Mouse (Mus musculus) hindbrain, embryonic 11.5 days (tissue): Measurements from ENCODE around the gene Aco2. TPM values are rescaled to one million over a fixed set of nuclear protein-coding genes. Genes with fewer than 3 reads are reported as not detected.
"Not testable (repeated sequence)": the region's sequence is repeated elsewhere in the genome, so short reads cannot be mapped to it uniquely, and the experiment has no call there.

Experiments
- ATAC-seq: fragments of 200-750 bp; cut with Nextera tagmentation; 2 replicates; pipeline ENCODE4 v1.8.0; 2017; ENCODE audit warnings: mild to moderate bottlenecking, moderate TSS enrichment, moderate library complexity; ENCODE audit not compliant: low FRiP score
- DNase-seq: peaks from one replicate; pipeline ENCODE4 v3.0.0-alpha.2; 2015; ENCODE audit warnings: low spot score
- H3K27ac ChIP-seq: fragments of 300-500 bp; sonication (generic); 2 replicates; pipeline ENCODE4 v1.5.1; 2014; ENCODE audit warnings: mild to moderate bottlenecking, low read depth, low read length
- H3K27me3 ChIP-seq: fragments of 300-500 bp; sonication (generic); 2 replicates; pipeline ENCODE4 v1.6.1; 2014; ENCODE audit warnings: mild to moderate bottlenecking, low read length, moderate library complexity, mixed read lengths; ENCODE audit not compliant: control insufficient read depth, insufficient read depth
- H3K36me3 ChIP-seq: fragments of 300-500 bp; sonication (generic); 2 replicates; pipeline ENCODE4 v1.6.1; 2014; ENCODE audit warnings: mild to moderate bottlenecking, low read length, moderate library complexity, mixed read lengths; ENCODE audit not compliant: control insufficient read depth, insufficient read depth
- H3K4me1 ChIP-seq: fragments of 300-500 bp; sonication (generic); replicated peaks from 2 replicates; pipeline ENCODE4 v1.6.1; 2014; ENCODE audit warnings: low read length, mixed read lengths; ENCODE audit not compliant: control insufficient read depth, insufficient read depth
- H3K4me2 ChIP-seq: fragments of 300-500 bp; sonication (generic); replicated peaks from 2 replicates; pipeline ENCODE4 v1.6.1; 2014; ENCODE audit warnings: mild to moderate bottlenecking, low read depth, low read length
- H3K4me3 ChIP-seq: fragments of 300-500 bp; sonication (generic); 2 replicates; pipeline ENCODE4 v1.5.1; 2014; ENCODE audit warnings: low read depth, low read length
- H3K9ac ChIP-seq: fragments of 300-500 bp; sonication (generic); 2 replicates; pipeline ENCODE4 v1.6.1; 2014; ENCODE audit warnings: low read depth, low read length
- H3K9me3 ChIP-seq: fragments of 300-500 bp; sonication (generic); 2 replicates; pipeline ENCODE4 v1.6.1; 2016; ENCODE audit warnings: low read length; ENCODE audit not compliant: control insufficient read depth
- WGBS: fragments of 180-500 bp; shearing (Covaris S2); extraction: QIAGEN DNeasy Blood & Tissue Kit; methylation state at CpG from one replicate; pipeline ENCODE4 v1.1.7; 2014; 5-methylcytosine and 5-hydroxymethylcytosine counted together
- polyA plus RNA-seq: library from polyadenylated mRNA; unstranded; fragments of >200 nt; fragmentation: Nextera tagmentation; extraction: Ambion mirVana; gene quantifications from 2 replicates; pipeline ENCODE4 v1.2.1, GENCODE M21; 2014

Gene Aco2
- polyA plus RNA-seq, 1 experiment from 2014 or later, result 155 TPM

DNA sequence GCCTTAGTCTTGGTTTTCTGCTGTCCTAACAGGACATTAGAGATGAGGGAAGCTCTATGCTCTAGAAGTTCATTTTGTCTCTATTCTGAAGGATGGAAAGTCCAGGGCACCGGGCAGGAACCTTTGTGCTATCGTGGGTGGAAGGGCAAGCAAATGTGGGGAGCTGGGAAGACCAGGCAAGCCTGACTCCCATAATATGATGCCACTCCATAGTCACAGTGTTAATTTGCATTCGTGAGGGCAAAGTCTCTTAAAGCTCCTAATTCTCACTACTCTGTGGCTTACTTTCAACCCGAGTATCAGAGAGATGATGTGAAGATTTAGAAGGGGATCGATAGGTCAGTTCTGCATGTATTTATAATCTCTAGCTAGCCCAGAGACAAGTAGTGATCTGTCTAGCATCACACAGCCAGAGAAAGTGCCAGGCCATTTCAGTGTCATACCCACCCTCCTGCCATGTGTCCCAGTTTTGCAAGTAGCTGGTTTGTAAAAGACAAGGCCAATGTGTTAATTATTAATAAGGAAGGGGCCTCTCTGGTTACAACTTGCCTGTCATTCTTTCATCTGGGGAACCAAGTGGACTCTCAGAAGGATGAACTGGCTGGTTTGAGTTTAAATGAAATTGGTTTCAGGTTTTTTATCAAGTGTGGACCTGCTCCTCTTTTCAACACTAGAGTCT, 25.6 kb downstream of the Aco2 start:
- WGBS, result 94% methylated on average over 5 of the region's 5 CpGs
- no peaks in the 10 kb centered on the region for H3K4me1 ChIP-seq
- H3K4me2 ChIP-seq, result no peak overlapping the region
- H3K27me3 ChIP-seq, result no peaks in the 10 kb centered on the region
- no peak overlapping the region for H3K27ac ChIP-seq
- H3K9me3 ChIP-seq, result no peaks in the 10 kb centered on the region
- H3K4me3 ChIP-seq, result no peak overlapping the region
- peaks cover 5% of the 10 kb centered on the region; the same call in 1 of the 2 replicates for H3K36me3 ChIP-seq
- no peak for DNase-seq
- H3K9ac ChIP-seq, result no peak overlapping the region
- no peak for ATAC-seq

DNA sequence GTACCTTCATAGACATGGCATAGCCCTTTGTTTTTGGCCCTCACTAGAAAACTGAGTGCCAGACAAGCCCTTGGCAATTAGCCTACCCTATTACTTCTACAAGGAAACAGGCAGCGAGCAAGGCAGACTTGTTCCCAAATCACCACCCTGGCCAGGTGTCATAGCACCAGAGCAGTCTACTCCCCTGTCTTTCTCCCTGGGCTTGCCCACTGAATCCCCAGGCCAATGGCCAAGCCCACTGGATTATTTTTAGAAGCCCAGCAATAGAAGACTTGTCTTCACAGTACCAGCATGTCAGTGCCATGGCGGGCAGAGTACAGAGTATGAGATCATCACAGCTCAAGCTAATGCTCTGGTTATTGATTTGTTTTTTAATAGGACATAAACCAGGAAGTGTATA, 26.6 kb downstream of the Aco2 start:
- no peak overlapping the region for H3K27ac ChIP-seq
- WGBS, result 96% methylated on average over 2 of the region's 2 CpGs
- DNase-seq (no peak), ATAC-seq (no peak)
- no peak overlapping the region for H3K4me3 ChIP-seq
- no peaks in the 10 kb centered on the region for H3K27me3 ChIP-seq
- no peak overlapping the region for H3K9ac ChIP-seq
- no peaks in the 10 kb centered on the region for H3K9me3 ChIP-seq
- H3K4me2 ChIP-seq, result no peak overlapping the region
- H3K36me3 ChIP-seq, result peaks cover 9% of the 10 kb centered on the region; the same call in 1 of the 2 replicates
- no peaks in the 10 kb centered on the region for H3K4me1 ChIP-seq

DNA sequence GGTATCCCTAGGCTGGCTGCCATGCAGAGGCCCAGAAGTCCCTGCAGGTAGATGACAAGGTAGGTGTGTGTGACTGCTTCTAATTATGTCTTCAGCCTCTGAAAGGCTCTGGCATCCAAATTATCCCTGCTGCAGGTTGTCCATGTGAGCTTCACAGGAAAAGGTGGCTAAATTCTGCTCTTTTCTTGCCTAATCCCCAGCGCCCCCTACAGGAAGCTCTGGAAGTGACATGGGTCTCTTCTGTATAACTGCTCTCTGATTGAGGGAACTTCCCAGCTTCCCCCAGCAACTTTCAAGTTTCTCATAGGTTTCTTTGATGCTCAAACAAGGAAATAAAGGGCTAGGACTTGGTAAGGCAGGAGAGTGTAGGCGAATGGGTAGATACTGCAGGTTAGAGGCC, 32.8 kb downstream of the Aco2 start:
- no peak overlapping the region for H3K27ac ChIP-seq
- H3K27me3 ChIP-seq, result no peaks in the 10 kb centered on the region
- H3K4me1 ChIP-seq, result no peaks in the 10 kb centered on the region
- ATAC-seq, result no peak
- peaks cover 7% of the 10 kb centered on the region; the same call in 1 of the 2 replicates for H3K36me3 ChIP-seq
- H3K9me3 ChIP-seq, result no peaks in the 10 kb centered on the region
- DNase-seq, result peak; percentile 79
- H3K9ac ChIP-seq, result no peak overlapping the region
- H3K4me2 ChIP-seq, result no peak overlapping the region
- no peak overlapping the region for H3K4me3 ChIP-seq
- 29% methylated on average over 2 of the region's 2 CpGs for WGBS

DNA sequence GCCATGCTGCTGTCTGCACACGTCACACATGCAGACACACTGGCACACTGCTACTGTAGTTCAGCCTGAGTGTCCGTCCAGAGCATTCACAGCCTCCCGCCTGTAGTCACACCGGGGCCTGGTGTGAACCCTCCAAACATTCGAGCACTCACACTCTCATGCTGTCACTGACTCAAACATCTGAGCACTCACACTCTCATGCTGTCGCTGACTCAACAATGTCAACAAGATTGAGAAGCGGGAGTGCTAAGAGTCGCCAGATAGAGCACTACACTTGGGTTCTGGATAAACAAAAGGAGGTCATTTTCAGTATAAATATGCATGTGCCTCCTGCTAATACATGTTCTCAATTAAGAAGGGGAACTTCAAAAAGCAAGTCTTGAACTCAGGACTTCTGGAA, 35.8 kb downstream of the Aco2 start:
- Histone ChIP-seq H3K4me1 (no peaks in the 10 kb centered on the region), H3K36me3 (peaks cover 5% of the 10 kb centered on the region; the same call in 1 of the 2 replicates), H3K4me3 (no peak overlapping the region), H3K27ac (no peak overlapping the region), H3K4me2 (no peak overlapping the region), H3K9me3 (no peaks in the 10 kb centered on the region), H3K9ac (no peak overlapping the region), H3K27me3 (no peaks in the 10 kb centered on the region)
- DNase-seq (no peak), ATAC-seq (no peak)
- 93% methylated on average over 8 of the region's 8 CpGs for WGBS

DNA sequence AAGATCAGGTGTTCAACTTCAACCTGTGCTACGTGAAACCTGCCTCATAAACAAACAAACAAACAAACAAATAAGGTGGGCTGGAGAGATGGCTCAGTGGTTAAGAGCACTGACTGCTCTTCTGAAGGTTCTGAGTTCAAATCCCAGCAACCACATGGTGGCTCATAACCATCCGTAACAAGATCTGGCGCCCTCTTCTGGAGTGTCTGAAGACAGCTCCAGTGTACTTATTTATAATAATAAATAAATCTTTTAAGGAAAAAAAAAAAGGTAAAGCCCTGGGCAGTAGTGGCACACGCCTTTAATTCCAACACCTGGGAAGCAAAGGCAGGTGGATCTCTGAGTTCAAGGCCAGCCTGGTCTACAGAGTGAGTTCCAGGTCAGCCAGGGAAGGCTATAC, 36.7 kb downstream of the Aco2 start:
- H3K9ac ChIP-seq, ATAC-seq, H3K9me3 ChIP-seq, H3K4me3 ChIP-seq, H3K27ac ChIP-seq, H3K4me1 ChIP-seq, H3K27me3 ChIP-seq, H3K36me3 ChIP-seq, H3K4me2 ChIP-seq, DNase-seq: not testable (repeated sequence)
- 95% methylated on average over 4 of the region's 4 CpGs for WGBS

DNA sequence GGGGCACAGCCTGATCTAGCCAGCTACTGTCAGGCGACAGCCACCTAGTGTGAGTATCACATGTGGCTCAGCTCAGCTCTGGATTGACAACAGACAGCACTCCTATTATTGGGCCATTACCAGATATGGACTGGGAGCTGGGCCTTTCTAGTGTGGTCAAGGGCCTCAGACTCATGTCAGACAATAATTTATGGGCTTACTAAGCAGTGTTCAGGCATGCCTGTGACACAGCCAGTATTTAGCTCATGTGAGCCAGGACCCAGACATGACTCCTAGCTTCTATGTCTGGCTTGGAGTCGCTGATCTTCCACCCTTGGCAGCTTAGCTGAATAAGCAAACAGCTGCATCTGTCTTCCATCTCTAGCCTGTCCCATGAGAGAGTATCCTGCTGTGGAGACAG, 40.4 kb downstream of the Aco2 start:
- Histone ChIP-seq H3K4me2 (no peak overlapping the region), H3K27me3 (no peaks in the 10 kb centered on the region), H3K4me1 (no peaks in the 10 kb centered on the region), H3K9me3 (no peaks in the 10 kb centered on the region), H3K9ac (no peak overlapping the region), H3K27ac (no peak overlapping the region), H3K4me3 (no peak overlapping the region), H3K36me3 (peaks cover 12% of the 10 kb centered on the region)
- DNase-seq, result no peak
- ATAC-seq, result no peak
- 87% methylated on average over 2 of the region's 2 CpGs for WGBS

DNA sequence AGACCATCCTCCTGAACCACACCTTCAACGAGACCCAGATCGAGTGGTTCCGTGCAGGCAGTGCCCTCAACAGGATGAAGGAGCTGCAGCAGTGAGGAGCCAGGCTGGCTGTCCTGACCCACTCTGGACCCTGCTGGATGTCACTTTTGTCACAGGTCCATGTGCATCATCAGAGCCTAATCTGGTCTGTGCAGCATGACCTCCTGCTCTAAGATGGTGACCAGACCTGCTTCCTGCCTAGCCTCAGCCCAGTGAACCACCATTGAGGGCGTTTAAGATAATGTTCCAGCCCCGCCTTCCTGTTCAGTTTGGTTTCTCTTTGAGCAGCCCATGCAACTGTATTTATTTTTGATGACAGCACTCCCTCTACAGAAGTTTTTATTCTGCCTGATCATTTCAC, 42.6 kb downstream of the Aco2 start:
- DNase-seq (no peak), ATAC-seq (no peak)
- H3K36me3 ChIP-seq, result peaks cover 9% of the 10 kb centered on the region
- no peak overlapping the region for H3K9ac ChIP-seq
- H3K27me3 ChIP-seq, result no peaks in the 10 kb centered on the region
- H3K4me1 ChIP-seq, result no peaks in the 10 kb centered on the region
- H3K27ac ChIP-seq, result no peak overlapping the region
- WGBS, result 87% methylated on average over 5 of the region's 5 CpGs
- no peaks in the 10 kb centered on the region for H3K9me3 ChIP-seq
- H3K4me3 ChIP-seq, result no peak overlapping the region
- H3K4me2 ChIP-seq, result no peak overlapping the region

DNA sequence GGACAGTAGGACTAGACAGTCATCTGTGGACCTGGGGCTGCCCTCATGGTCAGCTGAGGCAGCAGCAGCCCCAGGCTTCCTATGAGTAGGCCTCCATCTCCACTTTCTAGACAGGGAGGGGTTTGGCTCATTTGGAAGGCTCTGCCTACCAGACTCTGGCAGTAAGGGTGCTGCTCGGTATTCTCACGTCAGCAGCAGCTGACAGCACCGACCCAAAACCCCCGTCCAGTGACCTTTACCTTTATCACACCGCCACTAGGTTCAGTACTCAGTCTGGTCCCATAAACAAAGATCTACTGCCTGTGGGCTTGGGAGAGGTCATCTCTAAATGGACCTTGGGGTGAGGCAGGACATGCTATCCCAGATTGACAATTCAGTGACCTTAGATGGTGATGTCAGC, 43.6 kb downstream of the Aco2 start:
- H3K4me3 ChIP-seq, result no peak overlapping the region
- DNase-seq (no peak), ATAC-seq (no peak)
- WGBS, result 83% methylated on average over 5 of the region's 5 CpGs
- H3K27me3 ChIP-seq, result no peaks in the 10 kb centered on the region
- H3K4me1 ChIP-seq, result no peaks in the 10 kb centered on the region
- H3K9me3 ChIP-seq, result no peaks in the 10 kb centered on the region
- H3K9ac ChIP-seq, result no peak overlapping the region
- peaks cover 9% of the 10 kb centered on the region for H3K36me3 ChIP-seq
- H3K27ac ChIP-seq, result no peak overlapping the region
- H3K4me2 ChIP-seq, result no peak overlapping the region

DNA sequence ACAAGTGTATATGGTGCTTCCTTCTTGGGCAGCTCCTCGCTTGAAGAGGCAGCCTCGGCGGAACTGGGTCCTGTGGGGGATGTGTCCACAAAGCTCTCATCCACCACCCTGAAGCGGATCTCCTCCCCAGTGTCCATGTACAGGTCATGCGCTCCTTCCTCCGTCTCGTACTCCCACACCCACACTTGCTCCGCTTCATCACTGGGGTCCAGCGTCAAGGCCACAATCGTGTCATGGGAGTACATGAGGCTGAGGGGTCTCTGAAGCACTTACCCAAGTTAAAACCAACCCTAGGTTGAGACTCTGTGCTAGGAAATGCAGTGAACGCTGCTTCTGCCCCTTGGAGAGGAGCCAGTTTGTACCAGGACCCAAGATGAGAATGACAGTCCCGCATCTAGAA, 45.1 kb downstream of the Aco2 start:
- no peak for DNase-seq
- H3K9ac ChIP-seq, result no peak overlapping the region
- no peaks in the 10 kb centered on the region for H3K4me1 ChIP-seq
- H3K4me2 ChIP-seq, result no peak overlapping the region
- H3K9me3 ChIP-seq, result no peaks in the 10 kb centered on the region
- H3K27me3 ChIP-seq, result no peaks in the 10 kb centered on the region
- H3K4me3 ChIP-seq, result no peak overlapping the region
- no peak overlapping the region for H3K27ac ChIP-seq
- peaks cover 9% of the 10 kb centered on the region for H3K36me3 ChIP-seq
- ATAC-seq, result no peak
- 94% methylated on average over 12 of the region's 12 CpGs for WGBS
